Mouse (Mus musculus): ENCODE measurements around the gene Zfp512b. TPM values are rescaled to one million over a fixed set of nuclear protein-coding genes. Genes with fewer than 3 reads are reported as not detected.

The Zfp512b gene
- 10 to 100 TPM; 12.1 to 16.1 TPM for total RNA-seq (2023)

GRCm38 (mm10) chr2:181592231-181593041 is at the start of gene Zfp512b:
TSS of gene Zfp512b (minus strand) at chr2:181592803.

GRCm38 (mm10) chr2:181598454-181599351 is 6.1 kb upstream of the Zfp512b start, which contains the start of gene Samd10:
TSS of gene Samd10 (minus strand) at chr2:181599212.

GRCm38 (mm10) chr2:181591528-181592085 is 996 bp downstream of the Zfp512b start, which contains the start of gene Prpf6:
TSS of gene Prpf6 (plus strand) at chr2:181591868.

GRCm38 (mm10) chr2:181584411-181584942 is 8.1 kb downstream of the Zfp512b start, which contains the start of gene Uckl1:
TSS of gene Uckl1 (minus strand) at chr2:181584892.

Other genes starting within 250 kb of the Zfp512b start
- 10 to 100 TPM; 23.4 to 24.6 TPM for gene Zgpat, start 227.9 kb downstream of the Zfp512b start, total RNA-seq (2023)
- 10 to 100 TPM; 33.2 to 37.4 TPM for gene Arfrp1, start 227.4 kb downstream of the Zfp512b start, total RNA-seq (2023)
- 10 to 100 TPM; 24.6 to 31.5 TPM for gene Lime1, start 212.7 kb downstream of the Zfp512b start, total RNA-seq (2023)
- gene Zbtb46, start 133.4 kb downstream of the Zfp512b start, total RNA-seq (2023), result 1 to 10 TPM in 1 of 2 experiments, under 1 TPM in 1; 0.95 to 1.6 TPM
- not detected for gene Abhd16b, start 99.6 kb downstream of the Zfp512b start, total RNA-seq (2023)
- gene Tpd52l2, start 95.7 kb downstream of the Zfp512b start, total RNA-seq (2023), result 10 to 100 TPM; 58.9 to 61.2 TPM
- 100 to 1,000 TPM; 114 to 122 TPM for gene Dnajc5, start 72.3 kb downstream of the Zfp512b start, total RNA-seq (2023)
- gene Uckl1, start 7.9 kb downstream of the Zfp512b start, total RNA-seq (2023), result 100 to 1,000 TPM; 106 to 137 TPM
- gene Prpf6, start 935 bp downstream of the Zfp512b start, total RNA-seq (2023), result 10 to 100 TPM; 35.5 to 39.2 TPM
- 10 to 100 TPM in 1 of 2 experiments, 1 to 10 TPM in 1; 9.6 to 10.1 TPM for gene Samd10, start 6.4 kb upstream of the Zfp512b start, total RNA-seq (2023)
- under 1 TPM in 1 of 2 experiments, not detected in 1; 0.53 TPM for gene Gm29797, start 64.2 kb upstream of the Zfp512b start, total RNA-seq (2023)
- gene Sox18, start 78.8 kb upstream of the Zfp512b start, total RNA-seq (2023), result under 1 TPM; 0.22 to 0.62 TPM
- gene Tcea2, start 87.5 kb upstream of the Zfp512b start, total RNA-seq (2023), result 10 to 100 TPM; 10.6 to 17.1 TPM
- 100 to 1,000 TPM; 308 to 314 TPM for gene Rgs19, start 101.2 kb upstream of the Zfp512b start, total RNA-seq (2023)
- gene Lkaaear1, start 105.6 kb upstream of the Zfp512b start, total RNA-seq (2023), result not detected
- under 1 TPM in 1 of 2 experiments, not detected in 1; 0.49 TPM for gene Oprl1, start 122.2 kb upstream of the Zfp512b start, total RNA-seq (2023)
- not detected for gene Myt1, start 170.5 kb upstream of the Zfp512b start, total RNA-seq (2023)
- gene Pcmtd2, start 245.1 kb upstream of the Zfp512b start, total RNA-seq (2023), result 10 to 100 TPM; 30.4 to 32.7 TPM